8 mouse cellular contexts compared by ENCODE assay signal in genomic region chr13:21440503-21441206, GRCm38 (mm10). TPM values are rescaled to one million over a fixed set of nuclear protein-coding genes. Genes with fewer than 3 reads are reported as not detected.
DNase-seq lines count a peak whose midpoint lies in the region; ATAC-seq lines count a peak whose summit lies in the region.

TSS of gene Pgbd1 (minus strand) at chr13:21441058.

- peak within 1 kb of the TSS; percentile 79 for H3K9ac ChIP-seq in hindbrain, embryonic 11.5 days (ENCODE audit: low read depth, low read length)
- H3K9ac ChIP-seq in lung, embryonic 16.5 days (ENCODE audit: low read length): peak within 1 kb of the TSS; percentile 73

- peak; percentile 60 for DNase-seq in T-cell, adult 2 months (ENCODE audit: low spot score)
- DNase-seq in cerebellum, postnatal 14 days: peak; percentile 88 to 92
- peak; percentile 66 to 68 for DNase-seq in frontal cortex, postnatal 10 days (ENCODE audit: low spot score in 2 of 2)
- DNase-seq in hindbrain, embryonic 11.5 days (ENCODE audit: low spot score): peak; percentile 81
- DNase-seq in layer of hippocampus, postnatal 10 days (ENCODE audit: low spot score in 2 of 2): peak; percentile 68 to 78
- DNase-seq in ovary, postnatal 10 days (ENCODE audit: low spot score): peak; percentile 15
- DNase-seq in thymus, postnatal 0 days (ENCODE audit: low spot score): peak; percentile 77

- WGBS in hindbrain, embryonic 11.5 days: 2% methylated on average over 32 of the region's 32 CpGs
- WGBS in lung, embryonic 16.5 days: 1% methylated on average over 32 of the region's 32 CpGs

- H3K4me1 ChIP-seq in hindbrain, embryonic 11.5 days (replicated peaks; ENCODE audit: control insufficient read depth, insufficient read depth, low read length): no peaks in the 10 kb centered on the region
- 0 out of 2 replicates have a peak, but pooled peaks cover 5% of the 10 kb centered on the region for H3K4me1 ChIP-seq in lung, embryonic 16.5 days (replicated peaks; ENCODE audit: control insufficient read depth, insufficient read depth, low read length)

- H3K27me3 ChIP-seq in hindbrain, embryonic 11.5 days (ENCODE audit: control insufficient read depth, insufficient read depth, low read length): no peaks in the 10 kb centered on the region
- no peaks in the 10 kb centered on the region for H3K27me3 ChIP-seq in lung, embryonic 16.5 days (ENCODE audit: control insufficient read depth, insufficient read depth, low read depth, low read length)

- H3K36me3 ChIP-seq in hindbrain, embryonic 11.5 days (ENCODE audit: control insufficient read depth, insufficient read depth, low read length): no peaks in the 10 kb centered on the region
- H3K36me3 ChIP-seq in lung, embryonic 16.5 days (ENCODE audit: control insufficient read depth, insufficient read depth, low read length): peaks cover 24% of the 10 kb centered on the region

- H3K4me2 ChIP-seq in hindbrain, embryonic 11.5 days (replicated peaks; ENCODE audit: low read depth, low read length): peak within 1 kb of the TSS; percentile 83
- H3K4me2 ChIP-seq in lung, embryonic 16.5 days (ENCODE audit: low read depth, low read length): peak within 1 kb of the TSS; percentile 91

- H3K27ac ChIP-seq in hindbrain, embryonic 11.5 days (ENCODE audit: low read depth, low read length): peak within 1 kb of the TSS; percentile 36
- peak within 1 kb of the TSS; percentile 81 for H3K27ac ChIP-seq in lung, embryonic 16.5 days (ENCODE audit: low read length)

- no peaks in the 10 kb centered on the region for H3K9me3 ChIP-seq in hindbrain, embryonic 11.5 days (ENCODE audit: control insufficient read depth, low read length)
- no peaks in the 10 kb centered on the region for H3K9me3 ChIP-seq in lung, embryonic 16.5 days (ENCODE audit: control insufficient read depth, low read length)

- peak; percentile 94 for ATAC-seq in hindbrain, embryonic 11.5 days (ENCODE audit: low FRiP score)
- peak; percentile 91 for ATAC-seq in lung, embryonic 16.5 days (ENCODE audit: low read depth)

- H3K4me3 ChIP-seq in hindbrain, embryonic 11.5 days (ENCODE audit: low read depth, low read length): peak within 1 kb of the TSS; percentile 54
- peak within 1 kb of the TSS; percentile 60 for H3K4me3 ChIP-seq in lung, embryonic 16.5 days (ENCODE audit: low read length)

RNA-seq across cellular contexts. Expression of gene Pgbd1, which starts in this region (rescaled TPM):
- polyA plus RNA-seq in hindbrain, embryonic 11.5 days (2014; fragmentation: Nextera tagmentation; extraction: Ambion mirVana): 5.9 and 6.0 TPM in 2 replicates
- 1 to 10 TPM; 1.4 to 1.7 TPM for total RNA-seq in layer of hippocampus, postnatal 10 days (2021)
- polyA plus RNA-seq in lung, embryonic 16.5 days (2015; fragmentation: Nextera tagmentation; extraction: Ambion mirVana): 3.3 and 3.7 TPM in 2 replicates
- 1.4 and 1.5 TPM in 2 replicates for polyA plus RNA-seq in thymus, postnatal 0 days (2015; fragmentation: Nextera tagmentation; extraction: Ambion mirVana)

Comparison
In these comparisons a context has a peak if more than half of its experiments do, and no peak if none do; other contexts are left out.
1. Peak in every context shown above with its lines: DNase-seq, ATAC-seq, H3K4me3 ChIP-seq and H3K27ac ChIP-seq.
2. DNase-seq: peak in every context shown above with its lines; median percentile 90 in cerebellum, postnatal 14 days; 81 in hindbrain, embryonic 11.5 days; 77 in thymus, postnatal 0 days; 73 in layer of hippocampus, postnatal 10 days; 67 in frontal cortex, postnatal 10 days; 60 in T-cell, adult 2 months; 15 in ovary, postnatal 10 days.